Mouse (Mus musculus) bone marrow, adult 2 months (tissue): ENCODE measurements around the gene Dcaf10.

ENCODE experiments used
- CTCF ChIP-seq: fragments of 200-500 bp; IDR thresholded peaks from 2 replicates; pipeline ENCODE4 v1.5.1; 2011; ENCODE audit warnings: low read length, control low read depth; ENCODE audit not compliant: control insufficient read depth, insufficient read depth
- POLR2A ChIP-seq: fragments of 200-500 bp; IDR thresholded peaks from 2 replicates; pipeline ENCODE4 v1.6.1; 2011; ENCODE audit warnings: low read depth, mild to moderate bottlenecking, control low read depth, low read length, borderline replicate concordance; ENCODE audit not compliant: control insufficient read depth

DNA sequence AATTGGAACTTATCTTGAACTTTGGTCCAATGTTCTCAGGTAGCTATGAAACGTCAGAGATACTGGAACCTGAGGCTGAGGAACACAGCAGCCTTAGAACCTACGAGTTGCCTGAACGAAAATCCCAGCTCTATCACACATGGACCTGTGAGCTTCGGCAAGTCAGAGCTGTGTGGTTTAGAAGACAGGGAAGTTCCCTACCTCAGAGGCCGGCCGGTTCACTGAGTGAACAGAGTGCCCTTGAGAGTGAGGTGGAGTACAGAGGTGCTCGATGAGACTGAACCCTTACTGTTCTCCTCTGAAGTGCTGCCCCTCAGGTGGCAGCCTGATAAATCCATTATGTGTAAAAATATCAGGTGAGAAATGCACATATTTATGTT is 61.6 kb downstream of the Dcaf10 start:
- no peak for TF ChIP-seq CTCF
- no peak for TF ChIP-seq POLR2A
